Mouse (Mus musculus): ENCODE results near the gene Fam19a1. TPM values are rescaled to one million over a fixed set of nuclear protein-coding genes. Genes with fewer than 3 reads are reported as not detected.

Gene Fam19a1
- total and polyA plus RNA-seq, 2 experiments from 2014 or later = 0.16 TPM; not detected in 1

DNA sequence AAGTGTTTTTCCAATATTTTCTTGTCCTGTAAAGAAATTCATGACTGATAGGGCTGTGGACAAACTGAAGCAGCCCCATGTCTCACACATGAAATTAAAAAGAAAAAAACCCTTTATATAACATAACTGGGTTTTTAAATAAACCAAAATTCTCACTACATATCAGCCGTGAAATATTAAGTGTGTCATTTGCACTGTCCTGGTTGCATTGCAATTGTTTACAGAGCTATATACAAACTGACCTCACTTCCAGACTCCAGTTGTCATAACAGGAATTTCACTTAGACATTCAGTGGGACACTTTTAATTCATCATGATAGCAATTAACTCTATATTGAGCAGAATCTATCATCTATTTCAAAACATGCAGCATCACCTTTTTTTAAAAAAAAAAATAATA, 553.4 kb downstream of the Fam19a1 start:
- ATAC-seq (ENCODE audit: insufficient read depth, low read depth) (no peak), DNase-seq (ENCODE audit: low spot score) (no peak)

DNA sequence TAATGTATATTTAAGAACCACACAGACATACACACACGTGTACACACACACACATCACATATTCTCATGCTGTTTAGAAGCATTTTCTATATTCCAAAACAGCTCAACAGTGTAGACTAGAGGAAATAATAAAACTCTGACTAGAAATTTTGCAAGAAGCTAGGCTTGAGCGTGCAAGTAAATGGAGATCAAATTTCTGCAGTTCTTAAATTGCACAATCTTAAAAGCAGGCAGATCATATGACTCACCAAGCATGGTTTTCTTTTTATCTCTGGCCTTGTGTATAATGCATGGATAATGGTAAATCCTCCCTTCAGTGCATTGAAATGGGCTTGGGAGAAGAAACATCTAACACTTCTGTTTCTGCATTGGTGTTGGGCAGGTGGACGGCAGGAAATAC, 564.9 kb downstream of the Fam19a1 start:
- no peaks in the 10 kb centered on the region for H3K36me3 ChIP-seq (replicated peaks; ENCODE audit: control insufficient read depth, insufficient read depth, low read length)

More for the DNA sequence above, 553.4 kb downstream of the Fam19a1 start:
- Histone ChIP-seq H3K27me3 (ENCODE audit: control insufficient read depth, insufficient read depth, low read length) (no peaks in the 10 kb centered on the region), H3K4me2 (ENCODE audit: low read depth, low read length) (no peak overlapping the region), H3K4me1 (ENCODE audit: control insufficient read depth, insufficient read depth) (no peaks in the 10 kb centered on the region), H3K9me3 (replicated peaks; ENCODE audit: control insufficient read depth, low read length) (no peaks in the 10 kb centered on the region), H3K36me3 (replicated peaks; ENCODE audit: control insufficient read depth, insufficient read depth, low read length) (no peaks in the 10 kb centered on the region), H3K4me3 (ENCODE audit: low read depth, low read length) (no peak overlapping the region), H3K9ac (replicated peaks; ENCODE audit: low read depth, low read length) (no peak overlapping the region), H3K27ac (ENCODE audit: low read depth) (no peak overlapping the region)
- TF ChIP-seq EP300 (IDR thresholded peaks at IDR 0.05; ENCODE audit: low read depth) (no peak), CTCF (IDR thresholded peaks at IDR 0.05; ENCODE audit: low read depth) (no peak)
- 83% methylated on average over 1 of the region's 1 CpGs for WGBS

More for the DNA sequence above, 564.9 kb downstream of the Fam19a1 start:
- TF ChIP-seq EP300 (IDR thresholded peaks at IDR 0.05; ENCODE audit: low read depth) (no peak), CTCF (IDR thresholded peaks at IDR 0.05; ENCODE audit: low read depth) (no peak)
- H3K4me2 ChIP-seq (ENCODE audit: low read depth, low read length) = no peak overlapping the region
- no peaks in the 10 kb centered on the region for H3K9me3 ChIP-seq (replicated peaks; ENCODE audit: control insufficient read depth, low read length)
- WGBS = 70% methylated on average over 3 of the region's 3 CpGs
- H3K4me1 ChIP-seq (ENCODE audit: control insufficient read depth, insufficient read depth) = no peaks in the 10 kb centered on the region
- H3K27me3 ChIP-seq (ENCODE audit: control insufficient read depth, insufficient read depth, low read length) = no peaks in the 10 kb centered on the region
- no peak overlapping the region for H3K4me3 ChIP-seq (ENCODE audit: low read depth, low read length)
- no peak overlapping the region for H3K9ac ChIP-seq (replicated peaks; ENCODE audit: low read depth, low read length)
- ATAC-seq (ENCODE audit: insufficient read depth, low read depth) (no peak), DNase-seq (ENCODE audit: low spot score) (no peak)
- no peak overlapping the region for H3K27ac ChIP-seq (ENCODE audit: low read depth)

Other genes starting within 250 kb of the Fam19a1 start
- gene 1700123L14Rik, start 53.1 kb downstream of the Fam19a1 start, total RNA-seq (2014; rRNA removed; ENCODE audit: low replicate concordance) = not detected in 2 replicates
- not detected in 2 replicates for gene 1700123L14Rik, start 53.1 kb downstream of the Fam19a1 start, polyA plus RNA-seq (2015; fragmentation: Nextera tagmentation; extraction: Ambion mirVana)